ENCODE assay signal across 8 mouse cellular contexts in genomic region chr11:62901699-62902323, GRCm38 (mm10). TPM values are rescaled to one million over a fixed set of nuclear protein-coding genes. Genes with fewer than 3 reads are reported as not detected.
A peak's percentile ranks its signal among the peaks of the same experiment; 100 is the strongest.
DNase-seq lines count a peak whose midpoint lies in the region; ATAC-seq and TF ChIP-seq lines count a peak whose summit lies in the region.
"Had no signal": no experiment of that assay in that cellular context is flagged by ENCODE, and none has a peak within 500 bp of the region (broad histone marks: within the 10 kb centered on the region; RNA-seq: fewer than 3 reads in every experiment).

No protein-coding gene starts in this region.

- no peak overlapping the region for H3K9ac ChIP-seq in ES-Bruce4 (ENCODE audit: low read depth, poor library complexity, severe bottlenecking)
- H3K9ac ChIP-seq in lung, embryonic 14.5 days: no peak overlapping the region
- H3K9ac ChIP-seq: limb, embryonic 15.5 days had no signal

- WGBS in lung, embryonic 14.5 days: 29% methylated on average over 12 of the region's 12 CpGs

- H3K27me3 ChIP-seq in C2C12 (ENCODE audit: control insufficient read depth, insufficient read depth, insufficient read length) (no peaks in the 10 kb centered on the region), ES-Bruce4 (ENCODE audit: control insufficient read depth, insufficient read depth, low read length, poor library complexity, severe bottlenecking) (no peaks in the 10 kb centered on the region)
- H3K27me3 ChIP-seq in lung, embryonic 14.5 days (ENCODE audit: insufficient read depth, low read length): no peaks in the 10 kb centered on the region
- H3K27me3 ChIP-seq: limb, embryonic 15.5 days had no signal

- H3K79me3 ChIP-seq in C2C12 (ENCODE audit: low read depth): no peaks in the 10 kb centered on the region

- H3K9me3 ChIP-seq in ES-Bruce4 (replicated peaks; ENCODE audit: control insufficient read depth, insufficient read depth, low read length, poor library complexity, severe bottlenecking): no peaks in the 10 kb centered on the region
- no peaks in the 10 kb centered on the region for H3K9me3 ChIP-seq in lung, embryonic 14.5 days (ENCODE audit: low read depth, low read length)
- H3K9me3 ChIP-seq: limb, embryonic 15.5 days had no signal

- ATAC-seq in lung, embryonic 14.5 days (ENCODE audit: insufficient read depth): peak; percentile 68

- H3K27ac ChIP-seq in ES-Bruce4 (ENCODE audit: insufficient read depth, low read length): no peak overlapping the region
- H3K27ac ChIP-seq in lung, embryonic 14.5 days (ENCODE audit: low read depth): no peak overlapping the region
- H3K27ac ChIP-seq: limb, embryonic 15.5 days had no signal

- peak; percentile 82 to 89 for DNase-seq in cerebellum, postnatal 10 days
- peak; percentile 12 to 34 for DNase-seq in gastrocnemius, adult 8-10 months (ENCODE audit: low spot score in 2 of 2)
- peak; percentile 68 for DNase-seq in kidney, postnatal 36 days
- DNase-seq in lung, embryonic 14.5 days: peak; percentile 98
- DNase-seq in right cerebral cortex, postnatal 4 days: peak; percentile 25

- TF ChIP-seq CTCF in C2C12 (IDR thresholded peaks at IDR 0.05; ENCODE audit: control insufficient read depth, insufficient read depth, insufficient read length) (peak; percentile 54), ES-Bruce4 (IDR thresholded peaks at IDR 0.05; ENCODE audit: low read depth, low read length) (peak; percentile 22)
- TF ChIP-seq CTCF in lung, embryonic 14.5 days (IDR thresholded peaks at IDR 0.05; ENCODE audit: low read depth): peak; percentile 91

- TF ChIP-seq EP300 in ES-Bruce4 (IDR thresholded peaks at IDR 0.05; ENCODE audit: insufficient read depth, low read depth, low read length): no peak

- H3K79me2 ChIP-seq in C2C12 (ENCODE audit: control insufficient read depth, insufficient read depth): no peaks in the 10 kb centered on the region

- no peak overlapping the region for H3ac ChIP-seq in C2C12 (ENCODE audit: control insufficient read depth, insufficient read length, low read depth)

- no peak overlapping the region for H3K4me3 ChIP-seq in C2C12 (ENCODE audit: insufficient read depth, poor library complexity, severe bottlenecking)
- no peak overlapping the region for H3K4me3 ChIP-seq in ES-Bruce4 (ENCODE audit: low read depth, low read length)
- no peak overlapping the region for H3K4me3 ChIP-seq in lung, embryonic 14.5 days (ENCODE audit: low read depth, low read length)
- H3K4me3 ChIP-seq: limb, embryonic 15.5 days had no signal

- no peak overlapping the region for H3K4me2 ChIP-seq in lung, embryonic 14.5 days
- H3K4me2 ChIP-seq: limb, embryonic 15.5 days had no signal

- H3K36me3 ChIP-seq in C2C12 (ENCODE audit: control insufficient read depth, insufficient read depth) (no peaks in the 10 kb centered on the region), ES-Bruce4 (ENCODE audit: control insufficient read depth, insufficient read depth, low read length, poor library complexity, severe bottlenecking) (no peaks in the 10 kb centered on the region)
- H3K36me3 ChIP-seq in lung, embryonic 14.5 days (ENCODE audit: insufficient read depth): no peaks in the 10 kb centered on the region

- H3K4me1 ChIP-seq in ES-Bruce4 (ENCODE audit: control insufficient read depth, insufficient read depth, low read length): peaks cover 1% of the 10 kb centered on the region
- H3K4me1 ChIP-seq in lung, embryonic 14.5 days (ENCODE audit: insufficient read depth): no peaks in the 10 kb centered on the region
- H3K4me1 ChIP-seq: limb, embryonic 15.5 days had no signal

- TF ChIP-seq POLR2A in ES-Bruce4 (IDR thresholded peaks at IDR 0.05; ENCODE audit: insufficient read depth, low read length): no peak

TF ChIP-seq in C2C12, 6 proteins besides CTCF, POLR2A, EP300 and RAD21:
- TF ChIP-seq MYOG (IDR thresholded peaks at IDR 0.05; ENCODE audit: control insufficient read depth, extremely low read depth, insufficient read length): no peak
- TF ChIP-seq FOSL1 (IDR thresholded peaks at IDR 0.05; ENCODE audit: insufficient read depth, low read length, poor library complexity, severe bottlenecking): no peak
- TF ChIP-seq USF1 (IDR thresholded peaks at IDR 0.05; ENCODE audit: low read depth): no peak
- TF ChIP-seq MYOD1 (IDR thresholded peaks at IDR 0.05; ENCODE audit: control insufficient read depth, insufficient read length, low read depth): no peak
- no peak for TF ChIP-seq CEBPB (IDR thresholded peaks at IDR 0.05; ENCODE audit: low read depth)
- no peak for TF ChIP-seq MAX (IDR thresholded peaks at IDR 0.05)

RNA-seq across cellular contexts. Expression of gene Tvp23b, which starts 22.6 kb away (rescaled TPM):
- polyA plus RNA-seq in C2C12 (2012; fragmentation: generic; extraction: Trizol) (13.7 TPM), ES-Bruce4 (2011; ENCODE audit: insufficient read depth, insufficient read length, low read depth, missing spikeins) (38.8 and 42.3 TPM in 2 replicates)
- total RNA-seq in gastrocnemius, adult 8-10 months (2022): 1 to 10 TPM; 3.5 to 6.2 (median 5.3) TPM
- 55.3 and 57.7 TPM in 2 replicates for polyA plus RNA-seq in lung, embryonic 14.5 days (2014; fragmentation: Nextera tagmentation; extraction: Ambion mirVana)

RNA-seq across cellular contexts. Expression of gene Cdrt4, which starts 49.2 kb away (rescaled TPM):
- polyA plus RNA-seq in C2C12 (2012; fragmentation: generic; extraction: Trizol): not detected
- 1.9 TPM in 1 of 2 replicates, not detected in the other for polyA plus RNA-seq in ES-Bruce4 (2011; ENCODE audit: insufficient read depth, insufficient read length, low read depth, missing spikeins)
- not detected for total RNA-seq in gastrocnemius, adult 8-10 months (2022)
- 0.83 TPM in 1 of 2 replicates, not detected in the other for polyA plus RNA-seq in lung, embryonic 14.5 days (2014; fragmentation: Nextera tagmentation; extraction: Ambion mirVana)

RNA-seq across cellular contexts. Expression of gene Fbxw10, which starts 54.9 kb away (rescaled TPM):
- polyA plus RNA-seq in C2C12 (2012; fragmentation: generic; extraction: Trizol): 0.02 TPM
- 1.3 TPM in 1 of 2 replicates, not detected in the other for polyA plus RNA-seq in ES-Bruce4 (2011; ENCODE audit: insufficient read depth, insufficient read length, low read depth, missing spikeins)
- under 1 TPM in 3 of 4 experiments, not detected in 1; 0.11 to 0.65 (median 0.19) TPM for total RNA-seq in gastrocnemius, adult 8-10 months (2022)
- polyA plus RNA-seq in lung, embryonic 14.5 days (2014; fragmentation: Nextera tagmentation; extraction: Ambion mirVana): 0.24 and 0.30 TPM in 2 replicates

Comparison
In these comparisons a context has a peak if more than half of its experiments do, and no peak if none do; other contexts are left out.
1. CTCF ChIP-seq: peak in every context shown above with its lines; median percentile 91 in lung, embryonic 14.5 days; 54 in C2C12; 22 in ES-Bruce4.
2. DNase-seq: peak in every context shown above with its lines; median percentile 98 in lung, embryonic 14.5 days; 86 in cerebellum, postnatal 10 days; 68 in kidney, postnatal 36 days; 25 in right cerebral cortex, postnatal 4 days; 23 in gastrocnemius, adult 8-10 months.